Mouse (Mus musculus) megakaryocyte, embryonic 14.5 days (primary cell): ENCODE results near the gene Grin2b.

ENCODE experiments used
- FLI1 ChIP-seq: IDR thresholded peaks from 2 replicates; pipeline ENCODE4 v1.6.1; 2012; ENCODE audit warnings: low read length, inconsistent platforms, mixed read lengths
- GATA1 ChIP-seq: IDR thresholded peaks from 3 replicates; pipeline ENCODE4 v1.6.1; 2012; ENCODE audit warnings: mixed read lengths, low read length, inconsistent platforms, borderline replicate concordance

DNA sequence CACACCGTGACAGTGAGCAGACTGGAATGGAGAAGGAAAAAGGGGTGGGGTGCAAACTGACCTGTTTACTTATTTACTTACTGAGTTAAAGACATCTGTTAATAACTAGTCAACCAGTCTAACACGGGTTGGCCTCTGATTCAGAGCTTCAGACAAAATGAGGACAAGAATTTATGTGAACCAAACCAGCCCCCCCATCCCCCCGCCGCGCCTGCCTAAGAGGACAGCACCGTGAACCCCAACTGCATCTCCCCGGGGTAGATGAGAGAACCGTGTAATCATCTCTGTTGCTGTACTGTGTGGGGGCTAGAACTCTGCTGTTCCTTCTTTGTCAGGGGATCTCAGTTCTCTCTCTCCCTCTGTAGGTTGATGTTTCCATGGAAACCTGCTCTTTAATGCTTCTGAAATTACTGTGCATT, 319.1 kb downstream of the Grin2b start:
- TF ChIP-seq GATA1: no peak
- no peak for TF ChIP-seq FLI1
